Mouse (Mus musculus) heart, postnatal 36 days (tissue): ENCODE results near the gene Pdcd4. TPM values are rescaled to one million over a fixed set of nuclear protein-coding genes. Genes with fewer than 3 reads are reported as not detected.

Experiments used
- DNase-seq, 2 experiments: peaks; one replicate each; pipeline ENCODE4 v3.0.0; 2021 to 2022
- intact Hi-C: fragments of 180-260 bp; cut with DNase I; formaldehyde crosslinking; loops from one replicate; pipeline ENCODE4 v1.15.1; 2025
- total RNA-seq, 2 experiments: library from RNA; stranded (reverse); gene quantifications; 2 replicates each; pipeline ENCODE4 v1.2.3; 2021

Gene Pdcd4
- total RNA-seq, result 10 to 100 TPM; 23.1 to 27.5 TPM

GRCm38 (mm10) chr19:53892061-53892460 lies at the start of gene Pdcd4:
Gene Pdcd4, plus strand, starts transcription at chr19:53892231.
- DNase-seq, result no peak
- intact Hi-C loops, result loop anchor here (5.0 kb wide), 1 partner anchor 110 kb away; no protein-coding TSS in a partner anchor

- intact Hi-C loops, result loop anchor here (5.0 kb wide), 1 partner anchor 83 kb away; no protein-coding TSS in a partner anchor
- DNase-seq, result no peak
Observed at GRCm38 (mm10) chr19:53843972-53844371, 48.1 kb upstream of the Pdcd4 start.

- no peak for DNase-seq
- intact Hi-C loops, result no loop called here
Observed at GRCm38 (mm10) chr19:53848272-53848995, 43.6 kb upstream of the Pdcd4 start.

GRCm38 (mm10) chr19:53850166-53850922 lies 41.7 kb upstream of the Pdcd4 start:
- intact Hi-C loops, result loop anchor here (5.0 kb wide), 1 partner anchor 52 kb away; no protein-coding TSS in a partner anchor
- peak; percentile 66 to 73 for DNase-seq

- DNase-seq, result peak in 1 of 2 experiments; percentile 12
- intact Hi-C loops, result loop anchor here (5.0 kb wide), 1 partner anchor 51 kb away; no protein-coding TSS in a partner anchor
Observed at GRCm38 (mm10) chr19:53851352-53851751, 40.7 kb upstream of the Pdcd4 start.

- intact Hi-C loops, result loop anchor here (5.0 kb wide), 1 partner anchor 50 kb away; no protein-coding TSS in a partner anchor
Observed at GRCm38 (mm10) chr19:53851826-53852698, 40.0 kb upstream of the Pdcd4 start.

GRCm38 (mm10) chr19:53852699-53853451 lies 39.2 kb upstream of the Pdcd4 start:
- DNase-seq, result peak in 1 of 2 experiments; percentile 16
- intact Hi-C loops, result loop anchor here (5.0 kb wide), 1 partner anchor 49 kb away; no protein-coding TSS in a partner anchor

More at GRCm38 (mm10) chr19:53851826-53852698, 40.0 kb upstream of the Pdcd4 start:
- no peak for DNase-seq

- intact Hi-C loops, result loop anchor here (5.0 kb wide), 1 partner anchor 47 kb away; no protein-coding TSS in a partner anchor
- DNase-seq, result no peak
Observed at GRCm38 (mm10) chr19:53854978-53855377, 37.1 kb upstream of the Pdcd4 start.

GRCm38 (mm10) chr19:53855781-53856180 lies 36.2 kb upstream of the Pdcd4 start:
- DNase-seq, result no peak
- intact Hi-C loops, result no loop called here

- DNase-seq, result peak in 1 of 2 experiments; percentile 30
- intact Hi-C loops, result no loop called here
Observed at GRCm38 (mm10) chr19:53856794-53857193, 35.2 kb upstream of the Pdcd4 start.

GRCm38 (mm10) chr19:53857962-53858361 lies 34.1 kb upstream of the Pdcd4 start:
- DNase-seq, result no peak

GRCm38 (mm10) chr19:53859149-53859548 lies 32.9 kb upstream of the Pdcd4 start:
- intact Hi-C loops, result no loop called here
- no peak for DNase-seq

More at GRCm38 (mm10) chr19:53857962-53858361, 34.1 kb upstream of the Pdcd4 start:
- intact Hi-C loops, result no loop called here

GRCm38 (mm10) chr19:53859593-53859992 lies 32.4 kb upstream of the Pdcd4 start:
- DNase-seq, result no peak
- intact Hi-C loops, result no loop called here

GRCm38 (mm10) chr19:53861346-53861745 lies 30.7 kb upstream of the Pdcd4 start:
- intact Hi-C loops, result no loop called here

GRCm38 (mm10) chr19:53862573-53863246 lies 29.3 kb upstream of the Pdcd4 start:
- intact Hi-C loops, result no loop called here
- DNase-seq, result no peak

More at GRCm38 (mm10) chr19:53861346-53861745, 30.7 kb upstream of the Pdcd4 start:
- DNase-seq, result no peak

- intact Hi-C loops, result no loop called here
- no peak for DNase-seq
Observed at GRCm38 (mm10) chr19:53867238-53867637, 24.8 kb upstream of the Pdcd4 start.

GRCm38 (mm10) chr19:53868125-53868524 lies 23.9 kb upstream of the Pdcd4 start:
- no peak for DNase-seq
- intact Hi-C loops, result no loop called here

- no peak for DNase-seq
- intact Hi-C loops, result no loop called here
Observed at GRCm38 (mm10) chr19:53868796-53869195, 23.2 kb upstream of the Pdcd4 start.
